Mouse (Mus musculus) liver, embryonic 16.5 days (tissue): ENCODE results near the gene Cfap74. TPM values are rescaled to one million over a fixed set of nuclear protein-coding genes. Genes with fewer than 3 reads are reported as not detected.

Source experiments
- ATAC-seq: fragments of 200-750 bp; cut with Nextera tagmentation; 2 replicates; pipeline ENCODE4 v1.8.0; 2017; ENCODE audit warnings: low read depth, mild to moderate bottlenecking, moderate number of reproducible peaks, moderate library complexity
- H3K27ac ChIP-seq: fragments of 300-500 bp; sonication (generic); 2 replicates; pipeline ENCODE4 v1.5.1; 2014; ENCODE audit warnings: mild to moderate bottlenecking, low read length
- H3K27me3 ChIP-seq: fragments of 300-500 bp; sonication (generic); 2 replicates; pipeline ENCODE4 v1.6.1; 2014; ENCODE audit warnings: low read depth, low read length, mixed read lengths; ENCODE audit not compliant: control insufficient read depth, insufficient read depth
- H3K36me3 ChIP-seq: fragments of 300-500 bp; sonication (generic); 2 replicates; pipeline ENCODE4 v1.6.1; 2014; ENCODE audit warnings: mild to moderate bottlenecking; ENCODE audit not compliant: control insufficient read depth, insufficient read depth
- H3K4me1 ChIP-seq: fragments of 300-500 bp; sonication (generic); 2 replicates; pipeline ENCODE4 v1.6.1; 2014; ENCODE audit warnings: low read depth, low read length, mixed read lengths; ENCODE audit not compliant: control insufficient read depth
- H3K4me2 ChIP-seq: fragments of 300-500 bp; sonication (generic); 2 replicates; pipeline ENCODE4 v1.6.1; 2014; ENCODE audit warnings: low read depth, low read length, mixed read lengths
- H3K4me3 ChIP-seq: fragments of 300-500 bp; sonication (generic); 2 replicates; pipeline ENCODE4 v1.5.1; 2014; ENCODE audit warnings: low read depth, mild to moderate bottlenecking, low read length
- H3K9ac ChIP-seq: fragments of 300-500 bp; sonication (generic); 2 replicates; pipeline ENCODE4 v1.6.1; 2014; ENCODE audit warnings: low read depth, low read length
- H3K9me3 ChIP-seq: fragments of 300-500 bp; sonication (generic); replicated peaks from 2 replicates; pipeline ENCODE4 v1.6.1; 2016; ENCODE audit warnings: low read length; ENCODE audit not compliant: control insufficient read depth
- WGBS: fragments of 180-500 bp; shearing (Covaris S2); extraction: QIAGEN DNeasy Blood & Tissue Kit; methylation state at CpG from one replicate; pipeline ENCODE4 v1.1.7; 2014; ENCODE audit not compliant: insufficient replicate concordance; 5-methylcytosine and 5-hydroxymethylcytosine counted together
- polyA plus RNA-seq: library from polyadenylated mRNA; unstranded; fragments of >200 nt; fragmentation: Nextera tagmentation; extraction: Ambion mirVana; gene quantifications from 2 replicates; pipeline ENCODE4 v1.2.1, GENCODE M21; 2015

Cfap74 gene
- polyA plus RNA-seq, 1 experiment from 2014 or later: 0.12 TPM

- no peak for ATAC-seq
- H3K9ac ChIP-seq: no peak overlapping the region
- no peaks in the 10 kb centered on the region for H3K9me3 ChIP-seq
- no peak overlapping the region for H3K4me3 ChIP-seq
- no peaks in the 10 kb centered on the region for H3K36me3 ChIP-seq
- no peak overlapping the region for H3K27ac ChIP-seq
- H3K4me2 ChIP-seq: no peak overlapping the region
- no peaks in the 10 kb centered on the region for H3K27me3 ChIP-seq
- 61% methylated on average over 5 of the region's 5 CpGs for WGBS
- no peaks in the 10 kb centered on the region for H3K4me1 ChIP-seq
Observed at GRCm38 (mm10) chr4:155458575-155458974, 49.6 kb downstream of the Cfap74 start.

GRCm38 (mm10) chr4:155463050-155463449, 54.1 kb downstream of the Cfap74 start:
- Histone ChIP-seq H3K9me3 (no peaks in the 10 kb centered on the region), H3K27me3 (no peaks in the 10 kb centered on the region)
- ATAC-seq: no peak

GRCm38 (mm10) chr4:155463611-155464010, 54.6 kb downstream of the Cfap74 start:
- no peak overlapping the region for H3K27ac ChIP-seq
- no peak for ATAC-seq
- 67% methylated on average over 6 of the region's 6 CpGs for WGBS

More at GRCm38 (mm10) chr4:155463050-155463449, 54.1 kb downstream of the Cfap74 start:
- H3K4me2 ChIP-seq: no peak overlapping the region
- 67% methylated on average over 13 of the region's 13 CpGs for WGBS
- no peak overlapping the region for H3K4me3 ChIP-seq
- H3K4me1 ChIP-seq: no peaks in the 10 kb centered on the region
- H3K27ac ChIP-seq: no peak overlapping the region
- H3K36me3 ChIP-seq: no peaks in the 10 kb centered on the region
- no peak overlapping the region for H3K9ac ChIP-seq

GRCm38 (mm10) chr4:155464061-155464460, 55.1 kb downstream of the Cfap74 start:
- H3K27ac ChIP-seq: no peak overlapping the region
- H3K4me2 ChIP-seq: no peak overlapping the region
- no peaks in the 10 kb centered on the region for H3K36me3 ChIP-seq
- peaks cover 2% of the 10 kb centered on the region; the same call in 1 of the 2 replicates for H3K4me1 ChIP-seq
- H3K27me3 ChIP-seq: no peaks in the 10 kb centered on the region
- no peak for ATAC-seq
- H3K9ac ChIP-seq: no peak overlapping the region
- H3K4me3 ChIP-seq: no peak overlapping the region
- no peaks in the 10 kb centered on the region for H3K9me3 ChIP-seq
- WGBS: 58% methylated on average over 4 of the region's 4 CpGs

More at GRCm38 (mm10) chr4:155463611-155464010, 54.6 kb downstream of the Cfap74 start:
- Histone ChIP-seq H3K27me3 (no peaks in the 10 kb centered on the region), H3K9ac (no peak overlapping the region), H3K4me3 (no peak overlapping the region), H3K4me2 (no peak overlapping the region), H3K36me3 (no peaks in the 10 kb centered on the region), H3K9me3 (no peaks in the 10 kb centered on the region), H3K4me1 (no peaks in the 10 kb centered on the region)

GRCm38 (mm10) chr4:155465607-155466006, 56.6 kb downstream of the Cfap74 start:
- Histone ChIP-seq H3K9ac (no peak overlapping the region), H3K27me3 (peaks cover 3% of the 10 kb centered on the region; the same call in 1 of the 2 replicates), H3K4me1 (peaks cover 3% of the 10 kb centered on the region; the same call in 1 of the 2 replicates), H3K4me3 (no peak overlapping the region), H3K27ac (no peak overlapping the region), H3K9me3 (no peaks in the 10 kb centered on the region), H3K36me3 (no peaks in the 10 kb centered on the region), H3K4me2 (no peak overlapping the region)
- WGBS: 50% methylated on average over 6 of the region's 6 CpGs
- no peak for ATAC-seq

GRCm38 (mm10) chr4:155466080-155466479, 57.1 kb downstream of the Cfap74 start:
- H3K9ac ChIP-seq: no peak overlapping the region
- H3K9me3 ChIP-seq: no peaks in the 10 kb centered on the region
- H3K27me3 ChIP-seq: peaks cover 3% of the 10 kb centered on the region; the same call in 1 of the 2 replicates
- ATAC-seq: no peak
- no peaks in the 10 kb centered on the region for H3K36me3 ChIP-seq
- H3K4me3 ChIP-seq: no peak overlapping the region
- 70% methylated on average over 5 of the region's 5 CpGs for WGBS
- no peak overlapping the region for H3K4me2 ChIP-seq
- H3K27ac ChIP-seq: no peak overlapping the region
- peaks cover 3% of the 10 kb centered on the region; the same call in 1 of the 2 replicates for H3K4me1 ChIP-seq

GRCm38 (mm10) chr4:155467237-155468010, 58.4 kb downstream of the Cfap74 start:
- peaks cover 3% of the 10 kb centered on the region; the same call in 1 of the 2 replicates for H3K27me3 ChIP-seq
- no peaks in the 10 kb centered on the region for H3K9me3 ChIP-seq
- no peak for ATAC-seq
- no peaks in the 10 kb centered on the region for H3K36me3 ChIP-seq
- H3K27ac ChIP-seq: no peak overlapping the region
- H3K4me2 ChIP-seq: no peak overlapping the region
- peaks cover 3% of the 10 kb centered on the region; the same call in 1 of the 2 replicates for H3K4me1 ChIP-seq
- WGBS: 64% methylated on average over 13 of the region's 13 CpGs
- H3K9ac ChIP-seq: no peak overlapping the region
- no peak overlapping the region for H3K4me3 ChIP-seq

- no peaks in the 10 kb centered on the region for H3K9me3 ChIP-seq
- H3K4me1 ChIP-seq: peaks cover 3% of the 10 kb centered on the region; the same call in 1 of the 2 replicates
- H3K4me3 ChIP-seq: peak within 1 kb of the TSS; percentile 57
- H3K27me3 ChIP-seq: peaks cover 3% of the 10 kb centered on the region; the same call in 1 of the 2 replicates
- H3K36me3 ChIP-seq: no peaks in the 10 kb centered on the region
- no peak within 1 kb of the TSS for H3K27ac ChIP-seq
- 12% methylated on average over 21 of the region's 21 CpGs for WGBS
- ATAC-seq: 0 out of 2 replicates have a peak, but pooled peaks have one; percentile 35
- H3K4me2 ChIP-seq: peak within 1 kb of the TSS; percentile 68
- peak within 1 kb of the TSS; percentile 45; the same call in 1 of the 2 replicates for H3K9ac ChIP-seq
Observed at GRCm38 (mm10) chr4:155468952-155469351, 60.0 kb downstream of the Cfap74 start, which contains the start of gene Tmem52. Tmem52 (plus strand) TSS chr4:155469114.
